Mouse (Mus musculus): ENCODE measurements at regions not wholly inside any gene's neighbourhood (a gene's known extent, or its start where the extent isn't known, plus 50 kb on each side); places are given as distances from the start of the nearest gene placed in this dataset.

GRCm38 (mm10) chr7:34587239-34587638 lies 69.3 kb downstream of the Kctd15 start:
- no peak for DNase-seq (ENCODE audit: low spot score in 2 of 2)
- no peak for TF ChIP-seq CTCF (conservative IDR thresholded peaks at IDR 0.05)
- Histone ChIP-seq H3K4me3 (no peak overlapping the region), H3K27ac (no peak overlapping the region)

- no peak for TF ChIP-seq CTCF (conservative IDR thresholded peaks at IDR 0.05)
- no peak overlapping the region for H3K4me3 ChIP-seq
- no peak overlapping the region for H3K27ac ChIP-seq
- DNase-seq (ENCODE audit: low spot score in 2 of 2): no peak
Observed at GRCm38 (mm10) chr7:34585312-34585865, 71.1 kb downstream of the Kctd15 start.

- H3K27ac ChIP-seq: no peak overlapping the region
- DNase-seq (ENCODE audit: low spot score in 2 of 2): no peak
- H3K4me3 ChIP-seq: no peak overlapping the region
- no peak for TF ChIP-seq CTCF (conservative IDR thresholded peaks at IDR 0.05)
Observed at GRCm38 (mm10) chr7:34584870-34585269, 71.7 kb downstream of the Kctd15 start.

- no peak for TF ChIP-seq CTCF (conservative IDR thresholded peaks at IDR 0.05)
Observed at GRCm38 (mm10) chr7:34580866-34581265, 75.7 kb downstream of the Kctd15 start.

GRCm38 (mm10) chr7:34571295-34571694 lies 85.2 kb downstream of the Kctd15 start:
- TF ChIP-seq CTCF (conservative IDR thresholded peaks at IDR 0.05): no peak
- no peak overlapping the region for H3K27ac ChIP-seq
- DNase-seq (ENCODE audit: low spot score in 2 of 2): no peak

More at GRCm38 (mm10) chr7:34580866-34581265, 75.7 kb downstream of the Kctd15 start:
- Histone ChIP-seq H3K4me3 (no peak overlapping the region), H3K27ac (no peak overlapping the region)
- no peak for DNase-seq (ENCODE audit: low spot score in 2 of 2)

GRCm38 (mm10) chr7:34570114-34571065 lies 86.1 kb downstream of the Kctd15 start:
- Histone ChIP-seq H3K4me3 (peak overlapping the region; percentile 42), H3K27ac (peak overlapping the region; percentile 52)
- DNase-seq (ENCODE audit: low spot score in 2 of 2): no peak
- no peak for TF ChIP-seq CTCF (conservative IDR thresholded peaks at IDR 0.05)

More at GRCm38 (mm10) chr7:34571295-34571694, 85.2 kb downstream of the Kctd15 start:
- H3K4me3 ChIP-seq: no peak overlapping the region

- Histone ChIP-seq H3K4me3 (no peak overlapping the region), H3K27ac (peak overlapping the region; percentile 52)
- TF ChIP-seq CTCF (conservative IDR thresholded peaks at IDR 0.05): no peak
- no peak for DNase-seq (ENCODE audit: low spot score in 2 of 2)
Observed at GRCm38 (mm10) chr7:34569747-34570113, 86.8 kb downstream of the Kctd15 start.

GRCm38 (mm10) chr7:34567575-34567974 lies 89.0 kb downstream of the Kctd15 start:
- H3K27ac ChIP-seq: no peak overlapping the region
- H3K4me3 ChIP-seq: no peak overlapping the region
- DNase-seq (ENCODE audit: low spot score in 2 of 2): no peak
- no peak for TF ChIP-seq CTCF (conservative IDR thresholded peaks at IDR 0.05)

- Histone ChIP-seq H3K27ac (no peak overlapping the region), H3K4me3 (no peak overlapping the region)
- no peak for DNase-seq (ENCODE audit: low spot score in 2 of 2)
- TF ChIP-seq CTCF (conservative IDR thresholded peaks at IDR 0.05): peak; percentile 45
Observed at GRCm38 (mm10) chr7:34562160-34562559, 94.4 kb downstream of the Kctd15 start.

- H3K4me3 ChIP-seq: no peak overlapping the region
- TF ChIP-seq CTCF (conservative IDR thresholded peaks at IDR 0.05): peak; percentile 49
- no peak for DNase-seq (ENCODE audit: low spot score in 2 of 2)
Observed at GRCm38 (mm10) chr7:34558615-34559343, 97.8 kb downstream of the Kctd15 start.

GRCm38 (mm10) chr7:34555196-34555595 lies 101.3 kb downstream of the Kctd15 start:
- no peak overlapping the region for H3K4me3 ChIP-seq
- no peak for DNase-seq (ENCODE audit: low spot score in 2 of 2)
- TF ChIP-seq CTCF (conservative IDR thresholded peaks at IDR 0.05): no peak
- no peak overlapping the region for H3K27ac ChIP-seq

More at GRCm38 (mm10) chr7:34558615-34559343, 97.8 kb downstream of the Kctd15 start:
- no peak overlapping the region for H3K27ac ChIP-seq

- no peak overlapping the region for H3K27ac ChIP-seq
- no peak for DNase-seq (ENCODE audit: low spot score in 2 of 2)
- no peak overlapping the region for H3K4me3 ChIP-seq
- no peak for TF ChIP-seq CTCF (conservative IDR thresholded peaks at IDR 0.05)
Observed at GRCm38 (mm10) chr7:34546609-34547316, 109.8 kb downstream of the Kctd15 start.
